Mouse (Mus musculus): ENCODE measurements around the gene Gfy. TPM values are rescaled to one million over a fixed set of nuclear protein-coding genes. Genes with fewer than 3 reads are reported as not detected.
A peak's percentile ranks its signal among the peaks of the same experiment; 100 is the strongest.
"Not testable (repeated sequence)": the region's sequence is repeated elsewhere in the genome, so short reads cannot be mapped to it uniquely, and the experiment has no call there.

The Gfy gene
- polyA plus RNA-seq, 1 experiment from 2014 or later: not detected

- DNase-seq (ENCODE audit: low spot score); H3K9ac ChIP-seq (ENCODE audit: low read length); H3K4me1 ChIP-seq (ENCODE audit: control insufficient read depth, insufficient read depth, low read length); H3K4me2 ChIP-seq (ENCODE audit: low read length); H3K4me3 ChIP-seq (ENCODE audit: low read depth, low read length); H3K36me3 ChIP-seq (ENCODE audit: control insufficient read depth, insufficient read depth, low read length); ATAC-seq; H3K27me3 ChIP-seq (replicated peaks; ENCODE audit: control insufficient read depth, insufficient read depth, low read length); H3K9me3 ChIP-seq (replicated peaks; ENCODE audit: control insufficient read depth, low read length); H3K27ac ChIP-seq (ENCODE audit: low read depth, low read length): not testable (repeated sequence)
- 93% methylated on average over 2 of the region's 2 CpGs for WGBS
Observed at GRCm38 (mm10) chr7:45153052-45153451, 26.3 kb downstream of the Gfy start.

- peaks cover 8% of the 10 kb centered on the region for H3K4me1 ChIP-seq (ENCODE audit: control insufficient read depth, insufficient read depth, low read length)
- H3K36me3 ChIP-seq (ENCODE audit: control insufficient read depth, insufficient read depth, low read length): 0 out of 2 replicates have a peak, but pooled peaks cover 5% of the 10 kb centered on the region
- 45% methylated on average over 11 of the region's 11 CpGs for WGBS
- no peak overlapping the region for H3K4me3 ChIP-seq (ENCODE audit: low read depth, low read length)
- no peak for ATAC-seq
- no peak overlapping the region for H3K27ac ChIP-seq (ENCODE audit: low read depth, low read length)
- no peaks in the 10 kb centered on the region for H3K27me3 ChIP-seq (replicated peaks; ENCODE audit: control insufficient read depth, insufficient read depth, low read length)
- no peak overlapping the region for H3K4me2 ChIP-seq (ENCODE audit: low read length)
- DNase-seq (ENCODE audit: low spot score): no peak
- no peaks in the 10 kb centered on the region for H3K9me3 ChIP-seq (replicated peaks; ENCODE audit: control insufficient read depth, low read length)
- peak overlapping the region; percentile 9; the same call in 1 of the 2 replicates for H3K9ac ChIP-seq (ENCODE audit: low read length)
Observed at GRCm38 (mm10) chr7:45151303-45151702, 28.1 kb downstream of the Gfy start.

GRCm38 (mm10) chr7:45150321-45150720 is 29.0 kb downstream of the Gfy start:
- no peaks in the 10 kb centered on the region for H3K27me3 ChIP-seq (replicated peaks; ENCODE audit: control insufficient read depth, insufficient read depth, low read length)
- 76% methylated on average over 4 of the region's 4 CpGs for WGBS
- DNase-seq (ENCODE audit: low spot score) (no peak), ATAC-seq (no peak)
- H3K4me1 ChIP-seq (ENCODE audit: control insufficient read depth, insufficient read depth, low read length): peaks cover 8% of the 10 kb centered on the region
- no peak overlapping the region for H3K27ac ChIP-seq (ENCODE audit: low read depth, low read length)
- peak overlapping the region; percentile 30; the same call in 1 of the 2 replicates for H3K9ac ChIP-seq (ENCODE audit: low read length)
- H3K4me3 ChIP-seq (ENCODE audit: low read depth, low read length): no peak overlapping the region
- no peaks in the 10 kb centered on the region for H3K9me3 ChIP-seq (replicated peaks; ENCODE audit: control insufficient read depth, low read length)
- no peak overlapping the region for H3K4me2 ChIP-seq (ENCODE audit: low read length)
- H3K36me3 ChIP-seq (ENCODE audit: control insufficient read depth, insufficient read depth, low read length): 0 out of 2 replicates have a peak, but pooled peaks cover 7% of the 10 kb centered on the region

- Histone ChIP-seq H3K4me2 (ENCODE audit: low read length) (no peak overlapping the region), H3K36me3 (ENCODE audit: control insufficient read depth, insufficient read depth, low read length) (0 out of 2 replicates have a peak, but pooled peaks cover 12% of the 10 kb centered on the region), H3K4me1 (ENCODE audit: control insufficient read depth, insufficient read depth, low read length) (peaks cover 8% of the 10 kb centered on the region), H3K27ac (ENCODE audit: low read depth, low read length) (no peak overlapping the region), H3K9ac (ENCODE audit: low read length) (no peak overlapping the region), H3K9me3 (replicated peaks; ENCODE audit: control insufficient read depth, low read length) (no peaks in the 10 kb centered on the region), H3K27me3 (replicated peaks; ENCODE audit: control insufficient read depth, insufficient read depth, low read length) (no peaks in the 10 kb centered on the region), H3K4me3 (ENCODE audit: low read depth, low read length) (no peak overlapping the region)
- DNase-seq (ENCODE audit: low spot score) (no peak), ATAC-seq (no peak)
- 27% methylated on average over 6 of the region's 6 CpGs for WGBS
Observed at GRCm38 (mm10) chr7:45149545-45149944, 29.8 kb downstream of the Gfy start.

- Histone ChIP-seq H3K4me3 (ENCODE audit: low read depth, low read length) (no peak overlapping the region), H3K4me2 (ENCODE audit: low read length) (no peak overlapping the region), H3K36me3 (ENCODE audit: control insufficient read depth, insufficient read depth, low read length) (0 out of 2 replicates have a peak, but pooled peaks cover 16% of the 10 kb centered on the region), H3K9ac (ENCODE audit: low read length) (no peak overlapping the region), H3K9me3 (replicated peaks; ENCODE audit: control insufficient read depth, low read length) (no peaks in the 10 kb centered on the region), H3K27ac (ENCODE audit: low read depth, low read length) (no peak overlapping the region; the same call in 1 of the 2 replicates), H3K27me3 (replicated peaks; ENCODE audit: control insufficient read depth, insufficient read depth, low read length) (no peaks in the 10 kb centered on the region), H3K4me1 (ENCODE audit: control insufficient read depth, insufficient read depth, low read length) (peaks cover 7% of the 10 kb centered on the region)
- 73% methylated on average over 4 of the region's 4 CpGs for WGBS
- ATAC-seq (no peak), DNase-seq (ENCODE audit: low spot score) (no peak)
Observed at GRCm38 (mm10) chr7:45148534-45149098, 30.8 kb downstream of the Gfy start.

- H3K9ac ChIP-seq (ENCODE audit: low read length): no peak overlapping the region
- 0 out of 2 replicates have a peak, but pooled peaks cover 4% of the 10 kb centered on the region for H3K4me1 ChIP-seq (ENCODE audit: control insufficient read depth, insufficient read depth, low read length)
- no peak for ATAC-seq
- H3K9me3 ChIP-seq (replicated peaks; ENCODE audit: control insufficient read depth, low read length): no peaks in the 10 kb centered on the region
- 93% methylated on average over 11 of the region's 11 CpGs for WGBS
- DNase-seq (ENCODE audit: low spot score): no peak
- 0 out of 2 replicates have a peak, but pooled peaks cover 16% of the 10 kb centered on the region for H3K36me3 ChIP-seq (ENCODE audit: control insufficient read depth, insufficient read depth, low read length)
- H3K27me3 ChIP-seq (replicated peaks; ENCODE audit: control insufficient read depth, insufficient read depth, low read length): no peaks in the 10 kb centered on the region
- H3K4me2 ChIP-seq (ENCODE audit: low read length): no peak overlapping the region
- no peak overlapping the region for H3K27ac ChIP-seq (ENCODE audit: low read depth, low read length)
- H3K4me3 ChIP-seq (ENCODE audit: low read depth, low read length): no peak overlapping the region
Observed at GRCm38 (mm10) chr7:45147899-45148298, 31.5 kb downstream of the Gfy start.

GRCm38 (mm10) chr7:45147267-45147666 is 32.1 kb downstream of the Gfy start:
- Histone ChIP-seq H3K4me3 (ENCODE audit: low read depth, low read length) (no peak overlapping the region), H3K9me3 (replicated peaks; ENCODE audit: control insufficient read depth, low read length) (no peaks in the 10 kb centered on the region), H3K27ac (ENCODE audit: low read depth, low read length) (no peak overlapping the region), H3K36me3 (ENCODE audit: control insufficient read depth, insufficient read depth, low read length) (0 out of 2 replicates have a peak, but pooled peaks cover 19% of the 10 kb centered on the region), H3K4me2 (ENCODE audit: low read length) (no peak overlapping the region), H3K4me1 (ENCODE audit: control insufficient read depth, insufficient read depth, low read length) (0 out of 2 replicates have a peak, but pooled peaks cover 4% of the 10 kb centered on the region), H3K27me3 (replicated peaks; ENCODE audit: control insufficient read depth, insufficient read depth, low read length) (no peaks in the 10 kb centered on the region), H3K9ac (ENCODE audit: low read length) (no peak overlapping the region)
- 91% methylated on average over 11 of the region's 11 CpGs for WGBS
- DNase-seq (ENCODE audit: low spot score) (no peak), ATAC-seq (no peak)

- no peaks in the 10 kb centered on the region for H3K4me1 ChIP-seq (ENCODE audit: control insufficient read depth, insufficient read depth, low read length)
- 93% methylated on average over 8 of the region's 8 CpGs for whole genome bisulfite sequencing
Observed at GRCm38 (mm10) chr7:45145460-45145859, 33.9 kb downstream of the Gfy start.

GRCm38 (mm10) chr7:45144368-45145174 is 34.8 kb downstream of the Gfy start:
- DNase-seq (ENCODE audit: low spot score) (no peak), ATAC-seq (no peak)
- Histone ChIP-seq H3K4me2 (ENCODE audit: low read length) (no peak overlapping the region), H3K9me3 (replicated peaks; ENCODE audit: control insufficient read depth, low read length) (no peaks in the 10 kb centered on the region), H3K4me3 (ENCODE audit: low read depth, low read length) (no peak overlapping the region), H3K27ac (ENCODE audit: low read depth, low read length) (no peak overlapping the region), H3K9ac (ENCODE audit: low read length) (no peak overlapping the region), H3K27me3 (replicated peaks; ENCODE audit: control insufficient read depth, insufficient read depth, low read length) (no peaks in the 10 kb centered on the region), H3K4me1 (ENCODE audit: control insufficient read depth, insufficient read depth, low read length) (no peaks in the 10 kb centered on the region), H3K36me3 (ENCODE audit: control insufficient read depth, insufficient read depth, low read length) (0 out of 2 replicates have a peak, but pooled peaks cover 19% of the 10 kb centered on the region)
- 88% methylated on average over 13 of the region's 13 CpGs for WGBS

More at GRCm38 (mm10) chr7:45145460-45145859, 33.9 kb downstream of the Gfy start:
- ATAC-seq (no peak), DNase-seq (ENCODE audit: low spot score) (no peak)
- 0 out of 2 replicates have a peak, but pooled peaks cover 19% of the 10 kb centered on the region for H3K36me3 ChIP-seq (ENCODE audit: control insufficient read depth, insufficient read depth, low read length)
- H3K9ac ChIP-seq (ENCODE audit: low read length): no peak overlapping the region
- no peak overlapping the region for H3K4me3 ChIP-seq (ENCODE audit: low read depth, low read length)
- no peaks in the 10 kb centered on the region for H3K27me3 ChIP-seq (replicated peaks; ENCODE audit: control insufficient read depth, insufficient read depth, low read length)
- no peak overlapping the region for H3K27ac ChIP-seq (ENCODE audit: low read depth, low read length)
- H3K4me2 ChIP-seq (ENCODE audit: low read length): no peak overlapping the region
- no peaks in the 10 kb centered on the region for H3K9me3 ChIP-seq (replicated peaks; ENCODE audit: control insufficient read depth, low read length)
